Mouse (Mus musculus): ENCODE measurements around the gene Afdn. TPM values are rescaled to one million over a fixed set of nuclear protein-coding genes. Genes with fewer than 3 reads are reported as not detected.
"Not testable (repeated sequence)": the region's sequence is repeated elsewhere in the genome, so short reads cannot be mapped to it uniquely, and the experiment has no call there.

The Afdn gene
- total RNA-seq, 2 experiments from 2014 or later: 2.6 to 3.7 TPM

- not testable (repeated sequence) for ATAC-seq (replicated peaks; ENCODE audit: poor library complexity)
These were observed 178.9 kb downstream of the Afdn start for GRCm38 (mm10) chr17:13939231-13939630.

- ATAC-seq (replicated peaks; ENCODE audit: poor library complexity): no peak
These were observed 180.1 kb downstream of the Afdn start for GRCm38 (mm10) chr17:13940487-13940886.

- not testable (repeated sequence) for ATAC-seq (replicated peaks; ENCODE audit: poor library complexity)
These were observed 187.7 kb downstream of the Afdn start, which contains the start of gene Gm7168 for GRCm38 (mm10) chr17:13948073-13948472. Gene Gm7168, plus strand, starts transcription at chr17:13948373.

GRCm38 (mm10) chr17:13951570-13951969 lies 191.2 kb downstream of the Afdn start:
- ATAC-seq (replicated peaks; ENCODE audit: poor library complexity): not testable (repeated sequence)

Other genes starting within 250 kb of the Afdn start
- gene Tcte2, start 1.3 kb downstream of the Afdn start, total RNA-seq (2015): 1.0 TPM in 1 of 2 replicates, not detected in the other
- not detected in 2 replicates for gene Tcte2, start 1.3 kb downstream of the Afdn start, total RNA-seq (2017)
- not detected in 2 replicates for gene Gm7168, start 187.8 kb downstream of the Afdn start, total RNA-seq (2015)
- gene Gm7168, start 187.8 kb downstream of the Afdn start, total RNA-seq (2017): not detected in 2 replicates
- not detected in 2 replicates for gene Gm7356, start 243.2 kb downstream of the Afdn start, total RNA-seq (2015)
- gene Gm7356, start 243.2 kb downstream of the Afdn start, total RNA-seq (2017): not detected in 2 replicates

Data from megakaryocyte progenitor cell, adult 5-6 weeks (primary cell).